Mouse (Mus musculus): ENCODE measurements around the gene Trmo. TPM values are rescaled to one million over a fixed set of nuclear protein-coding genes. Genes with fewer than 3 reads are reported as not detected.
A peak's percentile ranks its signal among the peaks of the same experiment; 100 is the strongest.

Trmo gene
- polyA plus RNA-seq, 1 experiment from 2014 or later = 11.1 TPM

DNA sequence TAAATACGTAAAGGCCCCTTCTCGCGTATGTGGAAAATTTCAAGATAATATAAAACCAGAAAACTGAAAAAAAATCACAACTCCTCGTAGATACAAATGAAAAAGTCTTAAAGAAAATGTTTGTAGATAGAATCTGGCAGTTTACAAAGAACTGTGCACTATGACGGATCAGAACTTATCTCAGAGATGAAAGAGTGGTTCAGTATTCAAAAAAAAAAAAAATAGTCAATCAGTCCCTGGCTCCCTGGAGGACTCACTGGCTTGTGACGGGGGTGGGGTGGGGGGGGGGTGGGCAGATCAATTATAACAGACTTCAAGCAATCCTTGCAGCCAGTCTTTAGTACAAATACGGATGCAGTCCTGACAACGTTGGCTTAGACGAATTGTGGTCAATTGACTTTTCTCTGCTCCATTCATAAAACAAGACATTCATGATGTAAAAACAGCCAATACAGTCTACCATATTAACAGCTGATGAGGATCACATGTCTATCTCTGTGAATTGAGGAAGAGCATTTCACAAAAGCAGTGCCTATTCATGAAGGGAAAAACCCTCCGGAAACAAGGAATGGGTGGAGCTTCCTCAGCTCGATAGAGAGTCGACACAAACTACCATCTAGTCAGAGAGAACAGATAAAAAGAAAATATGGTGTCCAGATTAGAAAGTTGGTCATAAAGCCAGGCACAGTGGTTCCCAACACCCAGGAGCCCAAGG, 29.5 kb downstream of the Trmo start:
- H3K9me3 ChIP-seq (replicated peaks; ENCODE audit: control insufficient read depth, low read length) = 0 out of 2 replicates have a peak, but pooled peaks cover 3% of the 10 kb centered on the region
- peaks cover 5% of the 10 kb centered on the region for H3K27me3 ChIP-seq (ENCODE audit: control insufficient read depth, insufficient read depth, low read length)
- no peak for ATAC-seq (replicated peaks; ENCODE audit: extremely low read depth, insufficient read depth, low FRiP score)
- H3K27ac ChIP-seq (ENCODE audit: low read length) = no peak overlapping the region
- no peak overlapping the region for H3K9ac ChIP-seq (ENCODE audit: low read length)
- WGBS = 75% methylated on average over 12 of the region's 12 CpGs
- no peak overlapping the region for H3K4me2 ChIP-seq (ENCODE audit: low read depth, low read length)
- H3K4me1 ChIP-seq (ENCODE audit: control insufficient read depth, insufficient read depth, low read length) = no peaks in the 10 kb centered on the region
- H3K4me3 ChIP-seq (ENCODE audit: low read length) = no peak overlapping the region
- no peaks in the 10 kb centered on the region for H3K36me3 ChIP-seq (ENCODE audit: control insufficient read depth, insufficient read depth)

DNA sequence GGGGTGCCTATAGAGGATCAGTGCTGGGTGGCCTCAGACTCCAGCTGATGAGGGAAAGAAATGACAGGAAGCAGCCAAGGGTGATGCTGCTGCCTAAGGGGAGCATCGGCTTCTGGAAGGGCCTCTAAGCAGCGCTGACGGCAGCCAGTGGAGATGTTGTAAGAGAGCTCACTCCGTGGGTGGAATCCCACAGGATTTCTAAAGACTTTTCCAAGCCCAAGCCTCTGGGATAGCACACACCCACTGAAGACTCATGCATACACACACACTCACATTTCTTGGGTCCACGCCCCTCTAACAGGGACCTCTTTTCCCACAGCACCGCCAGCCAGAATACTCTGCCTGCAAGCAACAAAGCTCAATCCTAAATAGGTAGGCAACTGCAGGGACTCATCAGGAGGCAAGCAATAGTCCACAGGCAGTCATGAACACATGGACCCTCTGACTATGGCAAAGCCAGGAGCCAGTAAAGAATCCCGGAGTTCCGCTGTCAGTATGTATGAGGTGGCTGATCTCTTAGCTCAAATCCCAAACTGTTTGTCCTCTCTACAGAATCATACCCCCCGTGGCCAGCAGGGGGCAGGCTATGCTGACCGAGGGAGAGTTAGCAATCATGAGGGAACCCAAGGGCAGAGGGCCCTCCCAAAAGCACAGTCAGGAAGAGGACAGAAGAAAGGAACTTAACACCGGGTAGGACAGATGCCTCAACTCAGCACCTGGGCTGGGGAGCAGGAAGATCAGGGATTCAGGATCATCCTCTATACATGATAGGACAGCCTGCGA, 32.7 kb downstream of the Trmo start:
- no peak overlapping the region for H3K4me3 ChIP-seq (ENCODE audit: low read length)
- no peaks in the 10 kb centered on the region for H3K4me1 ChIP-seq (ENCODE audit: control insufficient read depth, insufficient read depth, low read length)
- no peaks in the 10 kb centered on the region for H3K36me3 ChIP-seq (ENCODE audit: control insufficient read depth, insufficient read depth)
- H3K27me3 ChIP-seq (ENCODE audit: control insufficient read depth, insufficient read depth, low read length) = peaks cover 23% of the 10 kb centered on the region
- 49% methylated on average over 12 of the region's 12 CpGs for WGBS
- no peaks in the 10 kb centered on the region for H3K9me3 ChIP-seq (replicated peaks; ENCODE audit: control insufficient read depth, low read length)
- H3K4me2 ChIP-seq (ENCODE audit: low read depth, low read length) = no peak overlapping the region
- no peak overlapping the region for H3K27ac ChIP-seq (ENCODE audit: low read length)
- no peak for ATAC-seq (replicated peaks; ENCODE audit: extremely low read depth, insufficient read depth, low FRiP score)
- no peak overlapping the region for H3K9ac ChIP-seq (ENCODE audit: low read length)

DNA sequence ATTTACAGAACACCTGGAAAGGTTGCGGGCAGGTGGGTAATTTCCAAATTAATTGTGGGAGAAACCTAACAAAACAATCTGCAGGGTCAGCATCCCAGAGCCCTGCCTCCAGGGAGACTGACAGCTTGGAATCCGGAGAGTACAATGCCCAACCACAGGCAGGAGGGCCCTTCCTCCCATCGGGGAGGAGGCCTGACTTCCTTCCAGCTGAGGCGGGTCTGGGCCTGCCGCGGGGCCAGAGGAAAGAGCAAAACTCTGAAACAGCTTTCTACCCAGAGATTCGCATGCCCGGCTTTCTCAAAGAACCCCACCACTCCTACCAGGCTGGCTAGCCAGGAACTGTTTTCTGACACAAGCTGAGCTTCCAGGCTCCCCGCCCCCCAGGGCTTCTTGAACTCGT, 36.2 kb downstream of the Trmo start:
- WGBS = 15% methylated on average over 10 of the region's 10 CpGs
- H3K4me3 ChIP-seq (ENCODE audit: low read length) = no peak overlapping the region
- no peak overlapping the region for H3K27ac ChIP-seq (ENCODE audit: low read length)
- no peak overlapping the region; the same call in 1 of the 2 replicates for H3K9ac ChIP-seq (ENCODE audit: low read length)
- H3K36me3 ChIP-seq (ENCODE audit: control insufficient read depth, insufficient read depth) = no peaks in the 10 kb centered on the region
- H3K27me3 ChIP-seq (ENCODE audit: control insufficient read depth, insufficient read depth, low read length) = peaks cover 53% of the 10 kb centered on the region
- peak; percentile 52; the same call in 1 of the 2 replicates for ATAC-seq (replicated peaks; ENCODE audit: extremely low read depth, insufficient read depth, low FRiP score)
- H3K4me2 ChIP-seq (ENCODE audit: low read depth, low read length) = no peak overlapping the region
- no peaks in the 10 kb centered on the region for H3K4me1 ChIP-seq (ENCODE audit: control insufficient read depth, insufficient read depth, low read length)
- H3K9me3 ChIP-seq (replicated peaks; ENCODE audit: control insufficient read depth, low read length) = no peaks in the 10 kb centered on the region

DNA sequence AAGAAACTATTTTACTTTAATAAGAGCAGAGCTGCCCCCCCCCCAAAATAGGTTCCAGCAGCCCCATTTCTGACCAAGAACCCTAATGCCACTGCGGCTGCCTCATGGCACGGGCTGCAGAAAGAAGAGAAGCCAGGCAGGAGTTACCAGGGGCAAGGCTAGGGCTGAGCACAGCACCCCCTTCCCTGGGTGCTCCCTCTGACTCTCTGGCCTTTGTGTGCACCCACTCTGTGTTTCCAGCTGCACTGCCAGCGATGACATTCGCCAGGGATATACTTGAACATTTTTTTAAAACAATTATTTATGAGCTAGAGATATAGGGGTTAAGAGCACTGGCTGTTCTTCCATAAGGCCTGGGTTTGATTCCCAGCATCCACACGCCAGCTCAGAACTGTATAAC, 39.7 kb downstream of the Trmo start:
- H3K9me3 ChIP-seq (replicated peaks; ENCODE audit: control insufficient read depth, low read length) = no peaks in the 10 kb centered on the region
- H3K27me3 ChIP-seq (ENCODE audit: control insufficient read depth, insufficient read depth, low read length) = peaks cover 78% of the 10 kb centered on the region
- no peaks in the 10 kb centered on the region for H3K4me1 ChIP-seq (ENCODE audit: control insufficient read depth, insufficient read depth, low read length)
- no peak overlapping the region for H3K27ac ChIP-seq (ENCODE audit: low read length)
- no peaks in the 10 kb centered on the region for H3K36me3 ChIP-seq (ENCODE audit: control insufficient read depth, insufficient read depth)
- no peak overlapping the region for H3K4me3 ChIP-seq (ENCODE audit: low read length)
- no peak overlapping the region for H3K9ac ChIP-seq (ENCODE audit: low read length)
- no peak for ATAC-seq (replicated peaks; ENCODE audit: extremely low read depth, insufficient read depth, low FRiP score)
- H3K4me2 ChIP-seq (ENCODE audit: low read depth, low read length) = no peak overlapping the region
- 57% methylated on average over 5 of the region's 5 CpGs for WGBS

DNA sequence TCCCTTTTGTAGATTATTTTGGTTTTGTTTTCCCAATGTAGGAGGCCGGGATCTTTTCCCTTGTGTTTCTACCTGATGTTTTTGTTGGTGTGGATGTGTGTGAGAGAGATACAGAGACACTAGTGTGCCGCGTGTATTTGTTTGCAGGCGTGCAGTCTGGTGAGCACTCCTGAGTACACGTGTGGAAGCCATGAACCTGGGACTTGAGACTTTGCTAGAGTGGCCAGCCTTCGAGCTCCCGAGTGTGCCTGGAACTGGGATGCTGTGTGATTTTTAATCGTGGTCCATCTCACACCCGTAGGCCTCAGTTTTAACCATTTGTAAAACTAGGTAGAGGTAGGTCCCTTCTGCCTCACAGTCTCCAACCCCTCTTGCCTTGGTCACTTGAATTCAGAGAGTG, 40.3 kb downstream of the Trmo start:
- Histone ChIP-seq H3K4me2 (ENCODE audit: low read depth, low read length) (no peak overlapping the region), H3K27ac (ENCODE audit: low read length) (no peak overlapping the region), H3K36me3 (ENCODE audit: control insufficient read depth, insufficient read depth) (no peaks in the 10 kb centered on the region), H3K9ac (ENCODE audit: low read length) (no peak overlapping the region), H3K4me1 (ENCODE audit: control insufficient read depth, insufficient read depth, low read length) (no peaks in the 10 kb centered on the region), H3K9me3 (replicated peaks; ENCODE audit: control insufficient read depth, low read length) (no peaks in the 10 kb centered on the region), H3K27me3 (ENCODE audit: control insufficient read depth, insufficient read depth, low read length) (peaks cover 84% of the 10 kb centered on the region), H3K4me3 (ENCODE audit: low read length) (no peak overlapping the region)
- 43% methylated on average over 9 of the region's 9 CpGs for WGBS
- ATAC-seq (replicated peaks; ENCODE audit: extremely low read depth, insufficient read depth, low FRiP score) = no peak

DNA sequence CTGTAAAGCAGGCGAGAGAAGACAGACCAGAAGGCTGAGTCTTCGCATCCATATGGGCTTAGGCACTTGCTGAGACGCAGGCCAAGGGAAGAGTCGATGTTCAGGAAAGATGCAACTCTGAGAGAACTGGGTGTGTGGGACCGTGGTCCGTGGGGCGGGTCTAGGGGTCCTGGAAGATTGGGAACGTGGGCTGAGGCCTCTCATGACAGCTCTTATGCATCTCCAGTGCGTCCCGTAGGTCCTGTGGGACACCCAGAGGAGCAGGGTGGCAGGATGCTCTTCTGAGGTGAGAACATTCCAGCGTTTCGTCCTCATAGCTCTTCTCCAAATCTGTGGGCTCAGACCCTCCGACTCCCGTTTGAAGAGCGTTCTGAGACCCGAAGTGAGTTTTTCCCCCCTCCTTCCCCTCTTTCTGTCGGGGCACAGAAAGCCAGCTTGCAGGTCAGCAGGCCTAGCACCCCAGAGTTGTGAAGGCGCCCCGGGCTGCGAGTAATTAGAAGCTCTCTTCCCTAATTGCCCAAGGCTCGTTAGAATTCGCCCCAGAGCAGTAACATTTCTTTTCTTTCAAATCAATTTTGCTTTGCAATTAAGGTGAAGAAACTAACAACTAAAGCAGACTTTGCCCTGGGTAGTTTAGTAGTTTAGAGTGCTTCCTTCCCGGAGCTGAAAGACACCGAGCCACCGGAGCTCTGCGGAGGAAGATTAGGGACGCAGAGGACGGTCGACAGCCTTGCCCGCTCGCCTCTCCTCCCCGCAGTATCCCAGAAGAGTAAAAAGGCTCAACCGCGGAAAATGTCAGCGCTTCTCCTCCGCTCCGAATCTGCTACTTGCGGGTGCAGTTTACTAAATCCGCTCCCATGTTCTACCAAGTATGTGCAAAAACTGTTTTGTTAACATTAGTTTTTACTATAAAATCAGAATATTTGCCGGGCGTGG, 41.4 kb downstream of the Trmo start:
- Histone ChIP-seq H3K4me2 (ENCODE audit: low read depth, low read length) (no peak overlapping the region), H3K36me3 (ENCODE audit: control insufficient read depth, insufficient read depth) (no peaks in the 10 kb centered on the region), H3K27ac (ENCODE audit: low read length) (no peak overlapping the region), H3K4me3 (ENCODE audit: low read length) (no peak overlapping the region), H3K9me3 (replicated peaks; ENCODE audit: control insufficient read depth, low read length) (no peaks in the 10 kb centered on the region), H3K9ac (ENCODE audit: low read length) (no peak overlapping the region), H3K27me3 (ENCODE audit: control insufficient read depth, insufficient read depth, low read length) (peaks cover 89% of the 10 kb centered on the region), H3K4me1 (ENCODE audit: control insufficient read depth, insufficient read depth, low read length) (no peaks in the 10 kb centered on the region)
- ATAC-seq (replicated peaks; ENCODE audit: extremely low read depth, insufficient read depth, low FRiP score) = no peak
- 6% methylated on average over 41 of the region's 41 CpGs for WGBS

DNA sequence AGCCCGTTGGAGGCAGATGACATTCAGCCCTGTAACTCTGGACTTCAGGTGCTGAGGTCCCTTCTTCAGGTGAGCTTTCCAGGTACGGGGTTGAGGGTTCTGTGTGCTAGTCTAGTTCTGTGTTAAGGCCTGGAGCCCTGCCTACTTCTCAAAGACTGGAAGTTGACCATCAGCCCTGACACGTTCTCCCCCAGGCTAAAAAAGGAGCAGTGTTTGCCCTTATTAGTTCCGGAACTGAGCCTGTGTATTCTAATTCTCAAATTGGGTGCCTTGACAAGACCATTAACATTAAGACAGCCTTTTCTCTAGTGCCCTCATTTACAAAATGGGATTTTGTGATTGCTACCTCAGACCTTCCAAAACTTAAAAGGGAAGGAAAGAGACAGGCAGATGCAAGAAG, 42.1 kb downstream of the Trmo start:
- no peaks in the 10 kb centered on the region for H3K4me1 ChIP-seq (ENCODE audit: control insufficient read depth, insufficient read depth, low read length)
- WGBS = 5% methylated on average over 4 of the region's 4 CpGs
- ATAC-seq (replicated peaks; ENCODE audit: extremely low read depth, insufficient read depth, low FRiP score) = no peak
- H3K9ac ChIP-seq (ENCODE audit: low read length) = no peak overlapping the region
- H3K36me3 ChIP-seq (ENCODE audit: control insufficient read depth, insufficient read depth) = no peaks in the 10 kb centered on the region
- H3K27ac ChIP-seq (ENCODE audit: low read length) = no peak overlapping the region
- peaks cover 90% of the 10 kb centered on the region for H3K27me3 ChIP-seq (ENCODE audit: control insufficient read depth, insufficient read depth, low read length)
- no peak overlapping the region for H3K4me3 ChIP-seq (ENCODE audit: low read length)
- H3K4me2 ChIP-seq (ENCODE audit: low read depth, low read length) = no peak overlapping the region
- no peaks in the 10 kb centered on the region for H3K9me3 ChIP-seq (replicated peaks; ENCODE audit: control insufficient read depth, low read length)

DNA sequence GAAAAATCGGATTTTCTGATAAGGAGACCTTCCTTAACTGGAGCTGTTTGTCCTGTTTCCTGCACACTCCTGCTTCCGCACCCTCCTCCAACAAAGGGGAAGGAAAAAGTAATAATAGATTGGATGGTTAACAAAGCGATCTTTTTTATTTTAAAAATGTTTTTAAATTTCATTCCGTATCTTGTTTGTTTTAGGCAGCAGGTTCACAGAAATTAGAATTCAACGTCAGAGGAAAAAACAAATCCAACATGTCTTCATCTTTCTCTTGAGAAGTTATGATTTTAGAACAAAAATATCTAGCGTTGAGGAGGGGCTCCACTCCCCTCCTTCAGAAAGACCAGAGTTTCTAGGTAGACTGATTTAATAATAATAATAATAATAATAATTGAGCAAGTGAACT, 43.0 kb downstream of the Trmo start:
- no peaks in the 10 kb centered on the region for H3K9me3 ChIP-seq (replicated peaks; ENCODE audit: control insufficient read depth, low read length)
- H3K4me1 ChIP-seq (ENCODE audit: control insufficient read depth, insufficient read depth, low read length) = no peaks in the 10 kb centered on the region
- H3K4me3 ChIP-seq (ENCODE audit: low read length) = no peak overlapping the region
- no peak overlapping the region for H3K27ac ChIP-seq (ENCODE audit: low read length)
- no peak overlapping the region for H3K4me2 ChIP-seq (ENCODE audit: low read depth, low read length)
- H3K36me3 ChIP-seq (ENCODE audit: control insufficient read depth, insufficient read depth) = no peaks in the 10 kb centered on the region
- H3K9ac ChIP-seq (ENCODE audit: low read length) = no peak overlapping the region
- 24% methylated on average over 6 of the region's 6 CpGs for WGBS
- peaks cover 91% of the 10 kb centered on the region for H3K27me3 ChIP-seq (ENCODE audit: control insufficient read depth, insufficient read depth, low read length)
- ATAC-seq (replicated peaks; ENCODE audit: extremely low read depth, insufficient read depth, low FRiP score) = no peak

Data from heart, embryonic 16.5 days (tissue).